Mouse (Mus musculus): ENCODE measurements around the gene Smyd3.
"Not testable (repeated sequence)": the region's sequence is repeated elsewhere in the genome, so short reads cannot be mapped to it uniquely, and the experiment has no call there.

The Smyd3 gene

GRCm38 (mm10) chr1:179176861-179177658, 340.8 kb downstream of the Smyd3 start:
- no peak for DNase-seq (ENCODE audit: extremely low read depth, low read depth, low spot score)

GRCm38 (mm10) chr1:179174241-179174640, 343.6 kb downstream of the Smyd3 start:
- no peak for DNase-seq (ENCODE audit: extremely low read depth, low read depth, low spot score)

DNA sequence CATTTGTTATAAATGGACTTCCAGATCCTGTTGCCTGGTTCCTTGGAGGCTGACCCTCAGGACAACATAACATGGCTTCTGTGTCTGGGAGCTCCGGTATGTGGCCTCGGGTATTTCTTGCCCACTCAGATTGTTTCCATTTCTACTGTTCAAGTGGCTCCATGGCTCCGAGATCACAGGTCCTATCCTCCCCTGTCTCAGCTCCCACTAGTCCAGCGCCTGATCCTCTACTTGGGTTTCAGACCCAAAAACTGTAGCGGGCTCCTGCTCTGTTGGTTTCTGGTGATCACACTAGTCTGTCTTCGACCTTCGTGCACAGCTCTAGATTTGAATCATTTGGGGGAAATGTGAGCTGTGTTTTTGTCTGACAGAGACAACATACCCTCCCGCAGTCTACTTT, 347.3 kb downstream of the Smyd3 start:
- no peak for DNase-seq (ENCODE audit: extremely low read depth, low read depth, low spot score)

- no peak for DNase-seq (ENCODE audit: extremely low read depth, low read depth, low spot score)
Observed at GRCm38 (mm10) chr1:179169749-179170148, 348.1 kb downstream of the Smyd3 start.

DNA sequence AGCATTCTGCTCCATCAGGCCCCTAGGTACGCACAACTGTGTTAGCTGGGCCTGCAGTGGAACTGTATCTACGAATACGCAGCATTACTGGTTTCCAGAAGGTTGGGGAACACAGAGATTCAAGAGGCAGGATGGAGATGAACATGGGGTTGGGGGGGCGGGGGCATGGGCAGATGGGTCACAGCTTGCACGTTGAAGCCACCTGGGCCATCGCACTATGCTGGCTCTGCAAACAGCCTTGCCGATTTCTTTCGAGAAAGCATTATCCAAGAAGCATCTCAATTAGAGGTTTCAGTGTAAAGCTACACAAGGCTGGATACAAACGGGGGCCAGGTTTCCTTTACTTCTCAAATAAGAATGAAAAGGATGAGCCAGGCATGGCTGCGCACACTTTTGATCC, 348.7 kb downstream of the Smyd3 start:
- DNase-seq (ENCODE audit: extremely low read depth, low read depth, low spot score): no peak

DNA sequence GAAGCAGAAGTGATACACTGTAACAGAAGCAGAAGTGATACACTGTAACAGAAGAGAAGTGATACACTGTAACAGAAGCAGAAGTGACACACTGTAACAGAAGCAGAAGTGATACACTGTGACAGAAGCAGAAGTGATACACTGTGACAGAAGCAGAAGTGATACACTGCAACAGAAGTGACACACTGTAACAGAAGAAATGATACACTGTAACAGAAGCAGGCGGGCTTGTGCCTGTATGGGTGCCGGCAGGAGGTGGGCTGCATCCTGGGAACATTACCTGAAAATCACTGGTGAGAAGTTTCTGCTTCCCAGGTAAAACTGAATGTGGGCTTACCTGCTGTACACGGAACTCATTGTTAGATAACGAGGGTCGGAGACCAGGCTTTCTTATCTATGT, 353.6 kb downstream of the Smyd3 start:
- not testable (repeated sequence) for DNase-seq (ENCODE audit: extremely low read depth, low read depth, low spot score)

GRCm38 (mm10) chr1:179162752-179163151, 355.1 kb downstream of the Smyd3 start:
- DNase-seq (ENCODE audit: extremely low read depth, low read depth, low spot score): not testable (repeated sequence)

GRCm38 (mm10) chr1:179161947-179162346, 355.9 kb downstream of the Smyd3 start:
- no peak for DNase-seq (ENCODE audit: extremely low read depth, low read depth, low spot score)

DNA sequence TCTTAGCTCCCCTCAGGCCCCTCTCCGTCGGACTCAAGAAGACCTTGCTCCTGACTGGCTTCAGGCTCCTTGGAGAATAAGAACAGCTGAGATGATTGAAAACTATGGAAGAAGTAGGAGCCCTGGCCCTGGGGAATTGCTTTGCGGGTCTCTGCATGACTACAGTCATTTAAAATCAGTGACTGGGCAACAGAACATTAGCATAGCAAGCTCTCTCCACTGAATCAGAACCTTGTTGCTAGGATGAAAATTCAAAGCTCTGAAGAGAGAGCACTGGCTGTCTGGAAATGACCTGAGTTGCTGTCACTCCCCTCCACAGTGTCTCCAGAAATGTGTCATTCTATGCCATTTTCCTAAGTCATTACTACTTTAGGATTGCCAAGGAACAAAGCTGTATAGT, 357.1 kb downstream of the Smyd3 start:
- DNase-seq (ENCODE audit: extremely low read depth, low read depth, low spot score): no peak

DNA sequence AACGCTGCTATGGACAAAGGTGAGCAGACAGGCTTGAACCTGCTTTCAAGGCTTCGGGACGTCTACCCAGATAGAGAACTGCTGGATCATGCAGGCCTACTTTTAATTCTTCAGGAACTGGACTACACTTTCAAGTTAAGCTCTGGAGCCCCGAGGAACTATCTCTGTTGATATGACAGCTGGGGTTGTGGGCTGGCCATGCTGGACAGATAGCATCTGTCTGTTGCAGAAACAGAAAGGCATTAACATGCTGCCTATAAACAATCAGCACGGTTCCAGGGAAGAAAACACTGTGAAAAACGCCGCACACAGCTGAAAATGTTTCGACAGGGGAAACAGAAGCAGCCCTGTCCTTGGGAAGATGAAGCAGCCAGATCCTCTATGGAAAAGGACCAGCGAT, 365.5 kb downstream of the Smyd3 start:
- DNase-seq (ENCODE audit: extremely low read depth, low read depth, low spot score): no peak

DNA sequence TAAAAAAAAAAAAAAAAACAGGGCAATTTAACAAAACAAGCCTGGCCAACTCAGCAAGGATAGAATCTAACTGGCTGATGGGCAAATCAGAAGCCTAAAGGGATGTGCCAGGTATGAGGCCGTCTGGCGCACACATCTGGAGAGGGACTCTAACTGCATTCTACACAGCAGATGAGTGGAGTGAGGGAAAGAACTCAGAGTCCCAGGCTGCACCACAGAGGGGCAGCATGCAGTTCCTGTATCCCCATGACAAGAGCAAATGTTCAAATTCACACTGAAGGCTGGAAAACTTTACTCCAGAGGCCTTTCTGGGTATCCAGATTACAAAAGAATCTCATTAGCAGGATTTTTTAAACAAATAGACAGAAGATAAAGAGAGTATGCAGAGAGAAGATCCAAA, 366.6 kb downstream of the Smyd3 start:
- no peak for DNase-seq (ENCODE audit: extremely low read depth, low read depth, low spot score)

DNA sequence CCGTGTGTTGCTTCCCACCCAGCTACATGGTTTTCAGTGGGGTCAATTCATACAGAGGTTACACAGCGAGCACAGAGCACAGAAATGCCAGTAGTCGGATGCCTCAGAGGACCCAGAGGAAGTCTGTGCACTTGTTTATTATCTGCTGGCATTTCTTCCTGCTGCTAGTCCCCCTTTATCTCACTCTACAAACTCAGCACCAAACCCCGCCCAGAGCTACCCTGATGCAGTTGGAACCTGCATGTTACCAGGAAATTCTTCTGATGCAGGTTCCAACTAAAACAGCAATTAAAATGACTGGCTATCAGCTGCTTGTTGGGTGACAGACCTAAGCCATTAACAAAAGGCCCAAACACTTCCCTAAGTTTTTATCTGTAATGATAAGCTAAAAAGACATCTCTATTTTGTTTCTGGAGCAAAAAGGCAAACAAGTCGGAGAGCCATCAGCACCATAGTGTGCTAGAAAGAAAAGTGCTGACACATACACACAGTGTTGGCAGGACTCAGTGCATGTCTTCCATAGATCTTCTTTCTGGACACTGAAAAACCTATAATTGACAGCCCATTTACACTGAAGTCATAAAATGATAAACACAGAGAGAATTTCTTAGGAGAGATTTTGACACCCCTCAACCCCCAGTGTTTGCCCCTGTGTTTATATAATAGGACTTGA, 368.2 kb downstream of the Smyd3 start:
- no peak for DNase-seq (ENCODE audit: extremely low read depth, low read depth, low spot score)

DNA sequence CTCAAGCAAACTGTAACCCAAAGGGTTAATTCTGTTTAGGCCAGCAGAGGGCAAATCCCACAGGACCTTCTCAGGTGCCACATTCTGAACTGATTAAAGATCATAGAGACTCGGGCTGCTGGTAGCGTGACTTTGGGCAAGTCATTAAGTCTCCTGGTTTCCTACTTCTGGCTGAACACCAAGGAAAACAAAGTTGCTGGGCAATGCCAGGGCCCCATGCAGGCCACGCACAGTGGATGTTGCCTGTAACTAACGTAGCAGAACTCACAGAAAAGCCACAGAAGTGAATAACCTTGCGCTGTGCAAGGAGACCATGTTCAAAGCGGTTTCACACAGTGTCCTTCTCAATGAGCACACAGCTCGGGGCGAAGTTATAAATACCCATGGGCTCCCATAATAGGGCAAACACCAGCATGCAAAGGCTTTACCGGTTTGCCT, 371.1 kb downstream of the Smyd3 start:
- DNase-seq (ENCODE audit: extremely low read depth, low read depth, low spot score): no peak

- DNase-seq (ENCODE audit: extremely low read depth, low read depth, low spot score): no peak
Observed at GRCm38 (mm10) chr1:179143154-179143832, 374.5 kb downstream of the Smyd3 start.

DNA sequence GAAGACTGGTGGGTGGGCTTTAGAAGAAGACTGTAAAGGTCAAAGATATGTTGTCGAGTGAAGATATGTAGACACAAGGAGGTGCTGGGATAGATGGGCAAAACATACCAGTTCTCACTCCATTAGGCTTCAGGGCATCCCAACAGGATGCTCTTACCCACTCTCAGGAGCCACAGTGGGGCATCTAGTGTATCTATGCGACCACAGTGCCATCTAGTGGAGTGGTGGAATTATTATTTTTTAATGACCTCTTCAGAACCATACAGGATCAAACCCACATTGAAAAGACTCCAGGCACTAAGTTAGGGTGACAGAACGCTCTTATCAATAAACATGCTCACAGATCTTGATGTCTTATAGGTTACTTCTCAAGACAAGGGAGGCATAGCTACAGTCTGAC, 375.7 kb downstream of the Smyd3 start:
- DNase-seq (ENCODE audit: extremely low read depth, low read depth, low spot score): no peak

- peak; percentile 46 for DNase-seq (ENCODE audit: extremely low read depth, low read depth, low spot score)
Observed at GRCm38 (mm10) chr1:179141071-179141650, 376.7 kb downstream of the Smyd3 start.

GRCm38 (mm10) chr1:179137145-179137477, 380.7 kb downstream of the Smyd3 start:
- no peak for DNase-seq (ENCODE audit: extremely low read depth, low read depth, low spot score)

GRCm38 (mm10) chr1:179136461-179137144, 381.2 kb downstream of the Smyd3 start:
- DNase-seq (ENCODE audit: extremely low read depth, low read depth, low spot score): peak; percentile 73

DNA sequence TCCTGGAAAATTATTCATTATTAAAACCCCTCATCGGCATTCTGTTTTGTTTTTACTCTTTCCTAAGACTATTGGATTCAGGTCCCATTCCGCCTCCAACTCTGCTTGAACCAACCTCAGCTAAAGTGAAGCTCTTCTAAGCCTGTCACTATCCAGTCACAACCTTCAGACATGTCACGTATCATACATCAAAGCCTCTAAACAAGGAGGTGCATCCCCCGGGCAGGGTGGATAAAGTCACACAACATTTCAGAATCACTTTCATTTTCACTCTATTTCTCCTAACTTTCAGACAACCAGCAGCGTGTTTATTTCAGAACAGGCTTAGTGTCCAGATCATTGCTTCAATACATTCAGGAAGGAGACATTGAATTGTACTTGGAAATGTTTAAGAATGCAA, 387.8 kb downstream of the Smyd3 start:
- DNase-seq (ENCODE audit: extremely low read depth, low read depth, low spot score): no peak

- DNase-seq (ENCODE audit: extremely low read depth, low read depth, low spot score): no peak
Observed at GRCm38 (mm10) chr1:179126287-179126686, 391.6 kb downstream of the Smyd3 start.

All from fat pad, adult 2 months (tissue).